Mouse (Mus musculus) bone marrow macrophage, adult 2 months (primary cell): Measurements from ENCODE around the gene Slx1b.

ENCODE experiments used
- CTCF ChIP-seq: IDR thresholded peaks from 2 replicates; pipeline ENCODE4 v1.5.1; 2012; ENCODE audit warnings: low read depth, mild to moderate bottlenecking, low read length, moderate library complexity
- POLR2A ChIP-seq: IDR thresholded peaks from 2 replicates; pipeline ENCODE4 v1.6.1; 2012; ENCODE audit warnings: mild to moderate bottlenecking, low read depth, low read length, borderline replicate concordance

GRCm38 (mm10) chr7:126697838-126698237, 2.3 kb upstream of the Slx1b start:
- no peak for TF ChIP-seq POLR2A
- TF ChIP-seq CTCF: no peak
